Mouse (Mus musculus): ENCODE data around the gene Nhsl2. TPM values are rescaled to one million over a fixed set of nuclear protein-coding genes. Genes with fewer than 3 reads are reported as not detected.

Gene Nhsl2
- total and polyA plus RNA-seq, 2 experiments = 0.27 to 0.46 TPM

DNA sequence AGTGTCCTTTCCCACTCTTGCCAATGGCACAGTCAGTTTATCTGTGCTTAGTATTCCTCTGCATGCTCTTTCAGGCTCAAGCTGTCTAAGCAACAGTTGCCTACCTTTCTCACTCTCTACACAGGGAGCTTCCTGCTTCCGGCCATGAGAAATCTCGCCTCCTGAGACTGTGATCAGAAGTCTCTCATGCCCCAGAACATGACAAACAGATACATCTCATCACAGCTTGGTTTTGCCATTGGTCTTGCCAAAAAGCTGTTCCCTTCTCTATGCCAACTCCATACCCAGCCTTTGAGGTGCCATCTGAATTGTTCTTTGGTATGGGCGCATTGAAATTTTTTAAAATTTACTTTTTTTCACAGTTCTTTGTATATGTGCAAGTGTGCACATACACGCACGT is 90.3 kb downstream of the Nhsl2 start:
- no peak for DNase-seq (ENCODE audit: extremely low read depth, low read depth, low spot score)
- H3K4me3 ChIP-seq (ENCODE audit: insufficient read depth, low read depth, low read length) = no peak overlapping the region
- H3K9ac ChIP-seq (ENCODE audit: low read depth, low read length) = no peak overlapping the region
- WGBS = 90% methylated on average over 5 of the region's 5 CpGs
- no peaks in the 10 kb centered on the region for H3K27me3 ChIP-seq (ENCODE audit: control insufficient read depth, insufficient read depth, low read length)
- TF ChIP-seq POLR2A (IDR thresholded peaks at IDR 0.05; ENCODE audit: extremely low read depth, insufficient read depth, low read length) (no peak), CTCF (IDR thresholded peaks at IDR 0.05; ENCODE audit: low read depth, low read length) (no peak)
- no peaks in the 10 kb centered on the region for H3K79me2 ChIP-seq (ENCODE audit: control insufficient read depth, insufficient read depth, low read length)
- no peak overlapping the region for H3K27ac ChIP-seq (replicated peaks; ENCODE audit: insufficient read depth, low read depth, low read length)
- no peaks in the 10 kb centered on the region for H3K36me3 ChIP-seq (ENCODE audit: control insufficient read depth, insufficient read depth, low read length)
- no peaks in the 10 kb centered on the region for H3K4me1 ChIP-seq (ENCODE audit: control insufficient read depth, insufficient read depth, low read length)

DNA sequence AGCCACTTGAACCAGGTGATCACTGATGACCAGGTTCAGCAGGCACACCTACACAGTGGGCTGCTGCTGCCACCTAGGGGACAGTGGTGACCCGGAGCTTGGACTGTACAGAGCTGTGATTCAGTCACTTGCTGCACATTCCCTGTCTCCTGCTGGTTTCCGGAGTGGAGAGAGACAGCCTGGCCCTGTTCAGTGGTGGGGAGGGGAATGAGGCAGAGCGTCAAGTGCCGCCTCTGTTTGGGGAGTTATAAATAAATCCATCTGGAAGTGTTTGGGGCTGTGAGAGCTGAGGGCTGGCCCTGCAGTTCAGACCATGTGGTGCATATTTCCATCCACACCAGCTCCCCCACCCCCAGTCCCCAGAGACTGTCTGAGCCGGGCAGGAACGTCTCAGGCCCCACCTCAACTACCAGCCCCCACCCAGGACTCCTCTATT is 93.3 kb downstream of the Nhsl2 start:
- no peaks in the 10 kb centered on the region for H3K36me3 ChIP-seq (ENCODE audit: control insufficient read depth, insufficient read depth, low read length)
- H3K4me1 ChIP-seq (ENCODE audit: control insufficient read depth, insufficient read depth, low read length) = peaks cover 5% of the 10 kb centered on the region; the same call in 1 of the 2 replicates
- no peaks in the 10 kb centered on the region for H3K79me2 ChIP-seq (ENCODE audit: control insufficient read depth, insufficient read depth, low read length)
- H3K27me3 ChIP-seq (ENCODE audit: control insufficient read depth, insufficient read depth, low read length) = no peaks in the 10 kb centered on the region
- 8% methylated on average over 6 of the region's 6 CpGs for WGBS
- TF ChIP-seq CTCF (IDR thresholded peaks at IDR 0.05; ENCODE audit: low read depth, low read length) (peak; percentile 89), POLR2A (IDR thresholded peaks at IDR 0.05; ENCODE audit: extremely low read depth, insufficient read depth, low read length) (no peak)
- H3K27ac ChIP-seq (replicated peaks; ENCODE audit: insufficient read depth, low read depth, low read length) = no peak overlapping the region
- no peak overlapping the region for H3K9ac ChIP-seq (ENCODE audit: low read depth, low read length)
- DNase-seq (ENCODE audit: extremely low read depth, low read depth, low spot score) = peak; percentile 45
- no peak overlapping the region for H3K4me3 ChIP-seq (ENCODE audit: insufficient read depth, low read depth, low read length)

DNA sequence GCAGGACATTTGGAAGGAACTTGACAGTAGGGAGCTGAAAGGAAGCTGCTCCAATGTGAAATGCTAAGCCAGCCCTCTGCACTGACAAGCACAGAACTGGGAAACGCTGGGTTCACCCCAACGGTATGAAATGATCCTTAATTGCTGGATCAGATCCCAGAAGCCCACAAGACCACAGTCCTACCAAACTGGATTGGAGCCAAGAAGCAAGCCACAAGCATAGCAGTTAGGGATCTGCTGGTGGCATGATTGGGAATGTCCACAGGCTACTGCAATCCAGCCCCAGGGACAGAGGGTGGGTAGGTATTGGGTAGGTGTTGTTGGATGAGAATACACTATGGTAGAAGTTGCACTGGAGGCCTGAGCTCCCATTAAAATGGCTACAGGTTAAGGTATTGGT is 94.6 kb downstream of the Nhsl2 start:
- 57% methylated on average over 2 of the region's 2 CpGs for WGBS
- peaks cover 5% of the 10 kb centered on the region; the same call in 1 of the 2 replicates for H3K4me1 ChIP-seq (ENCODE audit: control insufficient read depth, insufficient read depth, low read length)
- no peak overlapping the region for H3K4me3 ChIP-seq (ENCODE audit: insufficient read depth, low read depth, low read length)
- H3K79me2 ChIP-seq (ENCODE audit: control insufficient read depth, insufficient read depth, low read length) = no peaks in the 10 kb centered on the region
- H3K27ac ChIP-seq (replicated peaks; ENCODE audit: insufficient read depth, low read depth, low read length) = no peak overlapping the region
- H3K27me3 ChIP-seq (ENCODE audit: control insufficient read depth, insufficient read depth, low read length) = no peaks in the 10 kb centered on the region
- H3K9ac ChIP-seq (ENCODE audit: low read depth, low read length) = no peak overlapping the region
- no peaks in the 10 kb centered on the region for H3K36me3 ChIP-seq (ENCODE audit: control insufficient read depth, insufficient read depth, low read length)
- no peak for DNase-seq (ENCODE audit: extremely low read depth, low read depth, low spot score)
- TF ChIP-seq CTCF (IDR thresholded peaks at IDR 0.05; ENCODE audit: low read depth, low read length) (no peak), POLR2A (IDR thresholded peaks at IDR 0.05; ENCODE audit: extremely low read depth, insufficient read depth, low read length) (no peak)

DNA sequence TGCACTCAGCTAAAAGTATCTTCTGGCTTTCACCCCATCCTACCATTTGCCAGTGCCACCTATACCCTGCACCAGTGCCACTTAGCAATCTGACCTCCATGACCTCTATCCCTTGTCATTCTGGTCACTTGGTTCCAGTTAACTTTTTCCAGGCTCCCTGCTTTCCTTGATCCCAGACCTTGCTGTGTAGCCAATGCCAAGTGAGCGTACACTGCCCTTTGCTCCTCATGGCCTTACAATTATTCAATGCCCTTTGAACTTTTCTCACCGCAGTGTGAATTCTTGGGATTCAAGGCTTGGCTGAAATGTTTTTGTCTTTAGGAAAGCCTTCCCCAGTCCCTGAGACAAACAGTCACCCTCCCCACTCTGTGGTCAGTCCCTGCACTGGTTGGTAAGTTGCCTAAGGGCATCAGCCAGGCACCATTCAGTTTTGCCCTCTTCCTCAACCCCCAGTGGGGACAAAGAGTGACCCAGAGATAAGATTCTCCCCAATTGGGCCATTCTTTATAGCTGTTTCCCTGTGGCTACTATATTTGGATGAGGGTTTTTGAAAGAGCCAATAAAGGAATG is 95.7 kb downstream of the Nhsl2 start:
- Histone ChIP-seq H3K4me3 (ENCODE audit: insufficient read depth, low read depth, low read length) (no peak overlapping the region), H3K79me2 (ENCODE audit: control insufficient read depth, insufficient read depth, low read length) (no peaks in the 10 kb centered on the region), H3K27ac (replicated peaks; ENCODE audit: insufficient read depth, low read depth, low read length) (peak overlapping the region; percentile 69), H3K4me1 (ENCODE audit: control insufficient read depth, insufficient read depth, low read length) (peaks cover 5% of the 10 kb centered on the region; the same call in 1 of the 2 replicates), H3K9ac (ENCODE audit: low read depth, low read length) (no peak overlapping the region), H3K27me3 (ENCODE audit: control insufficient read depth, insufficient read depth, low read length) (no peaks in the 10 kb centered on the region), H3K36me3 (ENCODE audit: control insufficient read depth, insufficient read depth, low read length) (no peaks in the 10 kb centered on the region)
- peak; percentile 78 for DNase-seq (ENCODE audit: extremely low read depth, low read depth, low spot score)
- TF ChIP-seq CTCF (IDR thresholded peaks at IDR 0.05; ENCODE audit: low read depth, low read length) (no peak), POLR2A (IDR thresholded peaks at IDR 0.05; ENCODE audit: extremely low read depth, insufficient read depth, low read length) (no peak)
- 23% methylated on average over 2 of the region's 2 CpGs for WGBS

DNA sequence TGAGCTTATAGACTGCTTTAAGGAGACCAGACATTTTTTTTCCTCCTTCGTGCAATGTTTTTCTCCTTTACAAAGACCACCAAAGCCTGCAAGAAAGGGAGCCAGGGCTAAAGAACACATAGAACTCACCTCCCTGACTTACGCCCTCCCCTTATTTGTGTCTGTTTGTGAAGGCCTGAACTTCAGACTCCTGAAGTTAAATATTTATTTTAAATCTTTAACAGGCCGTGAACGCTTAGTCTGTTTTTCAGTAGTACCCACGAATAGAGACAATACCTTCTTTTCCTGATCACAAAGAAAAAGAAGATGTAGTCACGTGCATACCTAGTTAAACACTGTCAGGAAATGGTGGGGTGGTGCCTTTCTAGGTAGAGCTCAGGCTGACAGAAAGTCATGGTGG is 103.3 kb downstream of the Nhsl2 start:
- Histone ChIP-seq H3K27ac (replicated peaks; ENCODE audit: insufficient read depth, low read depth, low read length) (no peak overlapping the region; the same call in 1 of the 2 replicates), H3K79me2 (ENCODE audit: control insufficient read depth, insufficient read depth, low read length) (no peaks in the 10 kb centered on the region), H3K27me3 (ENCODE audit: control insufficient read depth, insufficient read depth, low read length) (no peaks in the 10 kb centered on the region), H3K4me1 (ENCODE audit: control insufficient read depth, insufficient read depth, low read length) (peaks cover 5% of the 10 kb centered on the region), H3K36me3 (ENCODE audit: control insufficient read depth, insufficient read depth, low read length) (no peaks in the 10 kb centered on the region), H3K9ac (ENCODE audit: low read depth, low read length) (no peak overlapping the region), H3K4me3 (ENCODE audit: insufficient read depth, low read depth, low read length) (no peak overlapping the region)
- no peak for TF ChIP-seq POLR2A (IDR thresholded peaks at IDR 0.05; ENCODE audit: extremely low read depth, insufficient read depth, low read length)
- no peak for TF ChIP-seq CTCF (IDR thresholded peaks at IDR 0.05; ENCODE audit: low read depth, low read length)
- peak; percentile 64 for DNase-seq (ENCODE audit: extremely low read depth, low read depth, low spot score)
- WGBS = 29% methylated on average over 6 of the region's 6 CpGs

DNA sequence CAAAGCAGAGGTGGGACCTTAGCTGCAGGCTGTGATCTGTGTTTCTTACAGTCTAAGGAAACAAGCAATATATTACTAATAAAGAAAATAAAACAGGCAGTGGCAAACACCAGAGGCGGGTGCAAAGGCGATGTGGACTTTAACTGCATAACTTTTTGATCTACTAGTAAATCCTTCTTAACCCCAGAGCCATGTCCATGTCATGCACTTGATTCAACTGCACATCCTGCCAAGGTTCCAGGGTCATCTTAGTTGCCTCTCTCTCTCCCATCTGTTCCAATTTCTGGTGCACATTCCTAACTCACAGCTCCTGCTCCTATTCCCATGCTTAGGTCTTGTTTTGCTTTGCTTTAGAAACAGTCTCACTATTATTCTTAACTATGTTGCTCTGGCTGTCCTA is 104.1 kb downstream of the Nhsl2 start:
- TF ChIP-seq CTCF (IDR thresholded peaks at IDR 0.05; ENCODE audit: low read depth, low read length) (no peak), POLR2A (IDR thresholded peaks at IDR 0.05; ENCODE audit: extremely low read depth, insufficient read depth, low read length) (no peak)
- Histone ChIP-seq H3K27ac (replicated peaks; ENCODE audit: insufficient read depth, low read depth, low read length) (peak overlapping the region; percentile 76), H3K27me3 (ENCODE audit: control insufficient read depth, insufficient read depth, low read length) (no peaks in the 10 kb centered on the region), H3K4me3 (ENCODE audit: insufficient read depth, low read depth, low read length) (no peak overlapping the region), H3K79me2 (ENCODE audit: control insufficient read depth, insufficient read depth, low read length) (no peaks in the 10 kb centered on the region), H3K9ac (ENCODE audit: low read depth, low read length) (no peak overlapping the region), H3K36me3 (ENCODE audit: control insufficient read depth, insufficient read depth, low read length) (no peaks in the 10 kb centered on the region), H3K4me1 (ENCODE audit: control insufficient read depth, insufficient read depth, low read length) (peaks cover 5% of the 10 kb centered on the region)
- DNase-seq (ENCODE audit: extremely low read depth, low read depth, low spot score) = peak; percentile 86
- 20% methylated on average over 2 of the region's 2 CpGs for WGBS
